Mouse (Mus musculus): ENCODE measurements around the gene Bcl2l12. TPM values are rescaled to one million over a fixed set of nuclear protein-coding genes. Genes with fewer than 3 reads are reported as not detected.

The Bcl2l12 gene
- polyA plus RNA-seq, 1 experiment, result 13.3 TPM

GRCm38 (mm10) chr7:45040851-45041250 lies 42.3 kb upstream of the Bcl2l12 start:
- peaks cover 23% of the 10 kb centered on the region for H3K36me3 ChIP-seq (ENCODE audit: control insufficient read depth, insufficient read depth)
- H3K4me3 ChIP-seq, result no peak overlapping the region
- no peak overlapping the region for H3K4me2 ChIP-seq (ENCODE audit: low read depth)
- TF ChIP-seq TCF3 (IDR thresholded peaks at IDR 0.05; ENCODE audit: insufficient read length, low read depth) (no peak), MYOD1 (IDR thresholded peaks at IDR 0.05; ENCODE audit: control insufficient read depth in 1 of 3, insufficient read length in 2 of 3, low read depth in 2 of 3) (peak in 1 of 3 experiments; percentile 32), MYOG (IDR thresholded peaks at IDR 0.05; ENCODE audit: control insufficient read depth in 1 of 3, insufficient read depth in 1 of 3, insufficient read length in 2 of 3, low read depth in 2 of 3) (peak in 1 of 3 experiments; percentile 72), REST (IDR thresholded peaks at IDR 0.05; ENCODE audit: insufficient read depth, insufficient read length) (no peak)
- no peak overlapping the region for H3ac ChIP-seq (ENCODE audit: control insufficient read depth, insufficient read length)
- H3K27me3 ChIP-seq (ENCODE audit: control insufficient read depth, insufficient read depth, insufficient read length), result no peaks in the 10 kb centered on the region
- H3K79me2 ChIP-seq (ENCODE audit: control insufficient read depth, insufficient read depth), result peaks cover 4% of the 10 kb centered on the region

DNA sequence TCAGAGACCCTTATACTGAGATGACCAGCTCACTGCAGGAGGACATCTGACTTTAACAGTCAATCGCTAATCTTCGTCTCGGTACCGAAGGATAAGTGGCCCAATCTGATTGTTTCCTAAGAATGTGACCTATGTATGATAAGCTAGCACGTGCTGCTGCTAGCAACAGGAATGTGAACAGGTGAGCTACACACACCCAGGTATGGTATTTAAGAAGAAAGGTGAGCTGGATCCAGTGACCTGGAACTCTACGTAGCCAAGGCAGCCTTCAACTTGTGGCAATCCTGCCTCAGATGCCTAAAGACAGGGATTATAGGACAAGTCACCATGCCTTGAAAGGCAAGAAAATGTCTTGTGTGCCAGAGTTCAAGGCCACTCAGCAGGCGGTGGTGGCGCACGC lies 39.9 kb upstream of the Bcl2l12 start:
- Histone ChIP-seq H3K36me3 (ENCODE audit: control insufficient read depth, insufficient read depth) (peaks cover 16% of the 10 kb centered on the region), H3K4me3 (no peak overlapping the region), H3K4me2 (ENCODE audit: low read depth) (no peak overlapping the region), H3K79me2 (ENCODE audit: control insufficient read depth, insufficient read depth) (peaks cover 4% of the 10 kb centered on the region), H3K27me3 (ENCODE audit: control insufficient read depth, insufficient read depth, insufficient read length) (no peaks in the 10 kb centered on the region), H3ac (ENCODE audit: control insufficient read depth, insufficient read length) (no peak overlapping the region)
- no peak for TF ChIP-seq CEBPB (IDR thresholded peaks at IDR 0.05; ENCODE audit: insufficient read depth, poor library complexity, severe bottlenecking)
- no peak for TF ChIP-seq E2F4 (IDR thresholded peaks at IDR 0.05; ENCODE audit: insufficient read depth)
- no peak for TF ChIP-seq SRF (IDR thresholded peaks at IDR 0.05; ENCODE audit: control insufficient read depth, insufficient read length, low read depth)
- no peak for TF ChIP-seq MAX (IDR thresholded peaks at IDR 0.05; ENCODE audit: low read depth)
- TF ChIP-seq TCF3 (IDR thresholded peaks at IDR 0.05; ENCODE audit: insufficient read length, low read depth), result no peak
- TF ChIP-seq TCF12 (IDR thresholded peaks at IDR 0.05; ENCODE audit: insufficient read depth, poor library complexity, severe bottlenecking), result no peak
- no peak for TF ChIP-seq POLR2AphosphoS2 (IDR thresholded peaks at IDR 0.05; ENCODE audit: insufficient read length, low read depth)
- no peak for TF ChIP-seq POLR2A (IDR thresholded peaks at IDR 0.05; ENCODE audit: insufficient read length, low read depth)
- TF ChIP-seq MYOG (IDR thresholded peaks at IDR 0.05; ENCODE audit: control insufficient read depth in 1 of 3, insufficient read depth in 1 of 3, insufficient read length in 2 of 3, low read depth in 2 of 3), result no peak
- TF ChIP-seq USF1 (IDR thresholded peaks at IDR 0.05; ENCODE audit: low read depth), result no peak
- TF ChIP-seq REST (IDR thresholded peaks at IDR 0.05; ENCODE audit: insufficient read depth, insufficient read length), result no peak
- no peak for TF ChIP-seq MYOD1 (IDR thresholded peaks at IDR 0.05; ENCODE audit: control insufficient read depth in 1 of 3, insufficient read length in 2 of 3, low read depth in 2 of 3)

- TF ChIP-seq USF1 (IDR thresholded peaks at IDR 0.05; ENCODE audit: low read depth) (no peak), MYOD1 (IDR thresholded peaks at IDR 0.05; ENCODE audit: control insufficient read depth in 1 of 3, insufficient read length in 2 of 3, low read depth in 2 of 3) (no peak), REST (IDR thresholded peaks at IDR 0.05; ENCODE audit: insufficient read depth, insufficient read length) (no peak), E2F4 (IDR thresholded peaks at IDR 0.05; ENCODE audit: insufficient read depth) (no peak), POLR2A (IDR thresholded peaks at IDR 0.05; ENCODE audit: insufficient read length, low read depth) (no peak), MYOG (IDR thresholded peaks at IDR 0.05; ENCODE audit: control insufficient read depth in 1 of 3, insufficient read depth in 1 of 3, insufficient read length in 2 of 3, low read depth in 2 of 3) (no peak), POLR2AphosphoS2 (IDR thresholded peaks at IDR 0.05; ENCODE audit: insufficient read length, low read depth) (no peak), TCF3 (IDR thresholded peaks at IDR 0.05; ENCODE audit: insufficient read length, low read depth) (no peak), TCF12 (IDR thresholded peaks at IDR 0.05; ENCODE audit: insufficient read depth, poor library complexity, severe bottlenecking) (no peak), MAX (IDR thresholded peaks at IDR 0.05; ENCODE audit: low read depth) (no peak), CEBPB (IDR thresholded peaks at IDR 0.05; ENCODE audit: insufficient read depth, poor library complexity, severe bottlenecking) (no peak), SRF (IDR thresholded peaks at IDR 0.05; ENCODE audit: control insufficient read depth, insufficient read length, low read depth) (no peak)
- Histone ChIP-seq H3K27me3 (ENCODE audit: control insufficient read depth, insufficient read depth, insufficient read length) (no peaks in the 10 kb centered on the region), H3K4me3 (no peak overlapping the region), H3K4me2 (ENCODE audit: low read depth) (no peak overlapping the region), H3ac (ENCODE audit: control insufficient read depth, insufficient read length) (no peak overlapping the region), H3K36me3 (ENCODE audit: control insufficient read depth, insufficient read depth) (peaks cover 16% of the 10 kb centered on the region), H3K79me2 (ENCODE audit: control insufficient read depth, insufficient read depth) (peaks cover 4% of the 10 kb centered on the region)
Measured at GRCm38 (mm10) chr7:45037720-45038361, 39.3 kb upstream of the Bcl2l12 start.

- Histone ChIP-seq H3ac (ENCODE audit: control insufficient read depth, insufficient read length) (no peak overlapping the region), H3K27me3 (ENCODE audit: control insufficient read depth, insufficient read depth, insufficient read length) (no peaks in the 10 kb centered on the region), H3K4me3 (no peak overlapping the region), H3K4me2 (ENCODE audit: low read depth) (no peak overlapping the region), H3K36me3 (ENCODE audit: control insufficient read depth, insufficient read depth) (peaks cover 14% of the 10 kb centered on the region), H3K79me2 (ENCODE audit: control insufficient read depth, insufficient read depth) (peaks cover 4% of the 10 kb centered on the region)
- no peak for TF ChIP-seq MYOD1 (IDR thresholded peaks at IDR 0.05; ENCODE audit: control insufficient read depth in 1 of 3, insufficient read length in 2 of 3, low read depth in 2 of 3)
- TF ChIP-seq REST (IDR thresholded peaks at IDR 0.05; ENCODE audit: insufficient read depth, insufficient read length), result no peak
- no peak for TF ChIP-seq USF1 (IDR thresholded peaks at IDR 0.05; ENCODE audit: low read depth)
- TF ChIP-seq TCF3 (IDR thresholded peaks at IDR 0.05; ENCODE audit: insufficient read length, low read depth), result no peak
- no peak for TF ChIP-seq SRF (IDR thresholded peaks at IDR 0.05; ENCODE audit: control insufficient read depth, insufficient read length, low read depth)
- no peak for TF ChIP-seq MAX (IDR thresholded peaks at IDR 0.05; ENCODE audit: low read depth)
- no peak for TF ChIP-seq MYOG (IDR thresholded peaks at IDR 0.05; ENCODE audit: control insufficient read depth in 1 of 3, insufficient read depth in 1 of 3, insufficient read length in 2 of 3, low read depth in 2 of 3)
- no peak for TF ChIP-seq POLR2A (IDR thresholded peaks at IDR 0.05; ENCODE audit: insufficient read length, low read depth)
- no peak for TF ChIP-seq POLR2AphosphoS2 (IDR thresholded peaks at IDR 0.05; ENCODE audit: insufficient read length, low read depth)
- no peak for TF ChIP-seq TCF12 (IDR thresholded peaks at IDR 0.05; ENCODE audit: insufficient read depth, poor library complexity, severe bottlenecking)
- no peak for TF ChIP-seq E2F4 (IDR thresholded peaks at IDR 0.05; ENCODE audit: insufficient read depth)
- no peak for TF ChIP-seq CEBPB (IDR thresholded peaks at IDR 0.05; ENCODE audit: insufficient read depth, poor library complexity, severe bottlenecking)
Measured at GRCm38 (mm10) chr7:45036702-45037101, 38.2 kb upstream of the Bcl2l12 start.
